Mouse (Mus musculus) adrenal gland, postnatal 36 days (tissue): ENCODE measurements around the gene Azin2. TPM values are rescaled to one million over a fixed set of nuclear protein-coding genes. Genes with fewer than 3 reads are reported as not detected.
A peak's percentile ranks its signal among the peaks of the same experiment; 100 is the strongest.

ENCODE experiments used
- DNase-seq, 2 experiments: peaks; one replicate each; pipeline ENCODE4 v3.0.0; 2021; ENCODE audit warnings: mixed read lengths in 1 of 2
- total RNA-seq, 2 experiments: library from RNA; stranded (reverse); gene quantifications; 2 replicates each; pipeline ENCODE4 v1.2.3; 2021

Azin2 gene
- total RNA-seq, 2 experiments from 2014 or later = 51.6 to 70.4 TPM

GRCm38 (mm10) chr4:128978634-128979033 lies 16.4 kb upstream of the Azin2 start:
- no peak for DNase-seq

- DNase-seq = no peak
Observed at GRCm38 (mm10) chr4:128977217-128977616, 15.0 kb upstream of the Azin2 start.

DNA sequence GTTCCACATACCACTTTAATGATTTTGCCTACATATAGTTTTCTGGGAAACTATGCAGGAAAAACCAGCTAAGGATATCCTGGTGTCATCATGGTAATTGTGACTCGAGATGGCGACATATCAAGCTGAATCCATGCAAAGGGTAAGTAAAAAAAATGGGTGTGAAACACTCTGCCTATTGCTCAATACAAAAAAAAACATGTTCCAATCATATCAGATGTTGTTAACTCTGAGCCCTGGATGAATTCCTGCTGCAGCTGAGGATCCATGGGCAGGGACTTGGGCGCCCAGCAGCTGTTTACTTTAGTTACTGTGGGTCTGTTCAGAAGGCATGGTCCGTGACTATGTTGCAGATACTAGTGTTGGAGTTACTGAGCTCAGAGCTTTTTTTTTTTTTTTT lies 14.3 kb upstream of the Azin2 start:
- no peak for DNase-seq

- DNase-seq = no peak
Observed at GRCm38 (mm10) chr4:128974677-128975076, 12.4 kb upstream of the Azin2 start.

DNA sequence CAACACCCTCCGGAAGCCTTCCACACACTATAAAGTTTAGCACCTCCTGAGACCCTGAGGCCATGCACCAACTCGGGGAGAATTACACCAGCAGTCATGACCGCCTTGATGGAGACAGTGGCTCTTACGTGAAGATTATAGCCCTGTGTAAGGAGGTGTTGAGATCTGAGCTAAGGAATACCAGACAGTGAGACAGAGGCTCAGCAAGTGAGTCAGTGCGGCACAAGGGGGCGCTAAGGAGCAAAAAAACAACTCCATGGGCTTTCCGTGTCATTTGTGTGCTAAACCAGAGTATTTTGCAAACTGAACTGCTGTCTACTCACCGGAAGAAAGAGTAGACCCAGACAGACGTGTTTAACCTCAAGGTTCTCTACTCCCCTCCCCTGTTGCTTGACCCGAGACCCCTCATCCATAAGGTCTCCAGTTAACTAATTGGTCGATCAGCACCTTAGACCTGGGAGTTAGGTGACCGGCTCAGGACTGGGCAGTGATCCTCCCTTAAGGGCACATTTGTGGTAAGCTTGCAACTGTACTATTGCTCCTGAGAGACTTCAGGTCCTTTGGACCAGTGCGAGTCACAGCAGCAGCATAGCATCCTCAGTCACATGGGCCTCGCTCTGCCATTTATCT lies 8.9 kb upstream of the Azin2 start:
- DNase-seq = peak; percentile 81 to 88

DNA sequence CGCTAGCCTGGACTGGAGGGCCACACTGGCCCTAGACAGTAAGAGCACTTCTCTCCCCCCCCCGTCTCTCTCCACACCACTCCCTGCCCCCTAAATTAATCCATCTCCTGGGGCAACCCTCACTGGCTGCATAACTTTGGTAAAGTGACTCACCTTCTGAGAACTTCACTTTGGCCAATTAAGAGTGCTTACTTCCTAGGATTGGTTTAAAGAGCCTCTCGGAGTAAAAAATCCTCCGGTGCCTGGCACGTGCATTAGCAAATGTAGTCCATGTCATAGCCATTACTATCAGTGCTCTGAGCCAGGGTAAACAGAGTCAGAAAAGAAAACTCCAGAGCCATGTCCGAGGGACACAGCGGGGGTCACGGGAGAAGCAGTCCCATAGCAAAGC lies 8.2 kb upstream of the Azin2 start:
- DNase-seq = no peak

DNA sequence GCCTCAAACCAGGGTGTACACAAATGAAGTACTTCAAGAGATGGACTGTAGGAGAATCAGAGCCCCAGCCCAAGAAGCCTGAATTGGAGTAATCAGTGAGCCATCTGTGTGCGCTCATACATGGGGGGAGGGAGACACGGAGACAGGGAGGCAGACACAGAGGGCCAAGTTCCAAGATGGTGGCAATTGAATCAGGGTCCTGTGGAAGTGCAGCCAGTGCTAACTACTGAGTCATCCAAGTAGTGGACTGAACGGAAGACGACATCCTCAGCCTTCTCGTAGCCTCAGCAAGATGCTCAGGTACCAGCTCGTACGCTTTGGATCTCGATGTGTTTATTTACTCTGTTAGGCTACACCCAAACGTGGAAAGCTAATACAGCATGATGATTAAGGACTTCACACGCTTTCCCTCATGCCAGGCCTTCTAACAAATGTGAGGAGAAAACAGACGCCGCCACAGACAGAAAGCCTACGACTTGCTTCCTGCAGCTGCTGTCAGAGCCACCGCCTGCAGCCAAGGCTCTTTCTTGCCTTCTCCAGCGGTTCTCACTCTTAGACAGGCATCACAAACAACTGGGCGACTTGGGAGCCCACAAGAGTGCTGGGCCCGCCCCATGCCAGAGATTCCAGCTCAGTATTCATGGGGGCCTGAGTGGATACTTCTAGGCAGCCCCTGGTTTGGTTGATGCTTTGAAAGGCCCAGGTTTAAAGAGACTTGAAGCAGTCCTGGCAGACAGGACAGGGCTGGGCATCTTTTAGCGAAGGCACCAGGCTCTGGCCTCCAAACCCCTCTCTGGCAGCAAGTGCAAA lies 7.6 kb upstream of the Azin2 start:
- DNase-seq = no peak

DNA sequence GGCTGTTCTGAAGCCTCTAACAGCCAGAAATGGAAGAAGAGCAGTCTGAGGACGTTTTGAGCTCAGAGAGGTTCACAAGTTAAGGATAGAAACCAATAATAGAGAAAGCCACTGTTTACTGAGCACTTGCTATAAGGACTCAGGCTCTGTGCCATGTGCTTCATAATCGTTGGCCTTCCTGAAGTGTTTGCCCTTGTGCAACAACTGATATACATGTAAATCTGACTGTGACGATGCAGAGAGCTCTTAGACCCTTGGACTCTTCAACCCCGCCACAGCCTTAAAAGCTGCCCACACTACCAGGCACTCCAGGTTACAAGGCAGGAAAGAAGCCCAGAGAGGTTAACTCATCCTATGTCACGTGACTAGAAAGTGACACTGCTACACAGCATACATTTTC lies 6.8 kb upstream of the Azin2 start:
- no peak for DNase-seq

- DNase-seq = no peak
Observed at GRCm38 (mm10) chr4:128966751-128967150, 4.5 kb upstream of the Azin2 start.

- DNase-seq = no peak
Observed at GRCm38 (mm10) chr4:128962926-128963290, 666 bp upstream of the Azin2 start.

DNA sequence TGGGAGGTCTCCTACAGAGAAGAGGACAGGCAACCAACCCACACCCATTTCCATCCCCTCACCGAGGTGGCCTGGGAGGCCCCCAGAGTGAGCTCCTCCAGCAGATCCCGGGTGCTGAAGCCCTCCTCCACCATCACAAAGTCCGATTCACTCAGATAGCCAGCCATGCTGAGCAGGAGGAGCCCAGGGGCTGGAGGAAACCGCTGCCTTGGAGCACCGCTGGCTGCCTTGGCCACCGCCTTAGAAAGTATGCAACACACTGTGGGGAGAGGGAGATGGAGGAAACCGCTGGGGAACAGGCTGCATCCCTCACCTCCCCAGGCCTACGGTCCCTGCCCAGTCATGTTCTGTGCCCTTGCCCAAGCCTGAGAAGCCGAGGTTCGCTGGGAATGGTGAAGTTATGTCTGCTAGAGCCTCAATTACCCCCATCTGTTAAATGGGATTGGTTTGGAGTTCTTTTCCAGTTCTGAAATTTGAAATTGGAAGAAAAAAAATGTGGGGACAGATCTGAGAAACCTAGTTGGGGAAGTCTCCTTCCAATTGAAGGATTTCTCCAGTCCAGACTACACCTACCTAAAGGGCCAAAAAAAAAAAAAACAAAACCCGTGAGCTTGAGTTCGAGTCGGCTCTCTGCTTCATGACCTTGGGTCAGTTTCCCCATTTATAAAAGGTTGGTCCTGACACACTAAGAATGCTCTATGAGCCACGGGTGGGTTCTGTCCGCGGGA lies 777 bp downstream of the Azin2 start:
- DNase-seq = peak in 1 of 2 experiments; percentile 20

- DNase-seq = no peak
Observed at GRCm38 (mm10) chr4:128959676-128960075, 2.6 kb downstream of the Azin2 start.

DNA sequence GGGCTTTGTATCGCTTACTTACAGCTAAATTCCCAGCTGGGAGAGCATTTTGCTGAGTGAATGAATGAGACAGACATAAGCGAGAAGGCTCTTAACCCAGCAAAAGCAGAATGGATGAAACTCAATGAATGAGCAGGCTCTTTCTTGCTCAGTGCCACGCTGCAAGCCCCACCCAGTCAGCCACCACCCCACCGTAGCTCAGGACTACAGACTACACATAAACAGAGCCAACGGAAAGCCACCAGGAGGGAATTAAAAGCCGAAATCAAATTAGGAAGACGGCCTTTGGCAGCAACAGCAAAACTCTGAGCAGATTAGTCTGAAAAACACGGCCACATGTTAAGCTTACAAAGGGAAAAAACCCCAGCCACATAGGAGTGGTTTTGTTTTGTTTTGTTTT lies 3.4 kb downstream of the Azin2 start:
- DNase-seq = no peak

DNA sequence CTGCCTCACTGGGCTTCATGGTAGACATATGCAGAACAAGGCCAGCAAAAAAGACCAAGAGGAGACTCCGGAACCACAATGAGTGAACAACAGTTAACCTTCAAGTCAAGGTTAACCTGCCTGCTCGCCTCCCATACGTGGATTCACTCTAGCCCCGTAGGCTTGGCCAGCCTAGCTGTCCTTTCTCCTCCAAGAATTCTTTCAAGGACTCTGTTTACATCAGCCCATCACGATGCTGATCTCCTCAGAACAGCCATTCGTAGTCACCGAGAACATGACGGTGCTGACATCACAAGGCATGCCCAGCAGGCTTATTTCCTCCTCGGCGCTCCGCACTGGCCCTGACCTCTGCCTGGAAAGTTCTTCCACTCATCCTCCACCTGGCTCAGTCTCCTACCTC lies 4.1 kb downstream of the Azin2 start:
- peak; percentile 28 to 38 for DNase-seq

GRCm38 (mm10) chr4:128957155-128957911 lies 4.9 kb downstream of the Azin2 start:
- peak; percentile 58 to 69 for DNase-seq

- no peak for DNase-seq
Observed at GRCm38 (mm10) chr4:128953851-128954250, 8.4 kb downstream of the Azin2 start.

DNA sequence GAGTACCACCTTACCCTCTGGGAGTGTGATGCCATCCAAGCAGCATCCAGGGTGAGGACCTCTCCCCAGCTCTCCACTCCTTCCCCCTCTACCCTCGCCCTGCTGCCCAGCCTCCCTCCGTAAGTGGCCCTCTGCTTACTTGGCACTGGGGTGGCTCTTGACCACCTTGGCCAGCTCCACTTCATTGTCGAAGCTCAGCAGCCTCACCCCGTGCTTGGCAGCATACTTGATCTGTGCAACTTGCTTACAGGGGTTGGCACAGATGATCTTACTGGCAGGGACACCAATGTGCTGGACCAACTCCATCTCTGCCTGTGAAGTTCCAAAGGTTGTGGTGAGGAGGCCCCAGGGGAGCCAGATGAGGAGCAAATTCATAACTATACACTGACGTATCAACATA lies 11.8 kb downstream of the Azin2 start:
- DNase-seq = peak in 1 of 2 experiments; percentile 47

DNA sequence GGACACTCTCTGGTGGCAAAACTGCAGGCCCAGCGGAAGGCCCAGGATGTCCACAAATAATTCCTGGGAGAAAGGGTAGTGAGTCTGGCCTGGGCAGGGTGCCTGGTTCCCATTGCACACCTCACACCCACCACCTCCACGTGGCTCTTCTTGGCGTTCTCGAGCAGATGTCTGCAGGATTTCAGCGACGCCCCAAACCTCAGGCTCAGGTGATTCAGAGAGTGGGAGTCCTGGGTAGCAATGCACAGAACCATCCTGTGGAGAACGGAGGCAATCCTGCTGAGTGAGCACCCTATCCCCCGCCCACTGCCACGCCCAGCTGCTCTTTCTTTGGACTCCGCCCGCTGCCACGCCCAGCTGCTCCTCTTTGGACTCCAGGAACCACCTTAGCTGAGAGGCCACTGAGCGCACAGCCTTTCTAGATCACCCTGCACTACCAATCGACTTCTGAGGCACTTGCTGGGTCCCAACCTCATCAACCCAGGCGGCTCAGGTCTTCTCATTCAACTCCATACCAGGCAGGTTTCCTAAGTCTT lies 12.7 kb downstream of the Azin2 start:
- DNase-seq = no peak

DNA sequence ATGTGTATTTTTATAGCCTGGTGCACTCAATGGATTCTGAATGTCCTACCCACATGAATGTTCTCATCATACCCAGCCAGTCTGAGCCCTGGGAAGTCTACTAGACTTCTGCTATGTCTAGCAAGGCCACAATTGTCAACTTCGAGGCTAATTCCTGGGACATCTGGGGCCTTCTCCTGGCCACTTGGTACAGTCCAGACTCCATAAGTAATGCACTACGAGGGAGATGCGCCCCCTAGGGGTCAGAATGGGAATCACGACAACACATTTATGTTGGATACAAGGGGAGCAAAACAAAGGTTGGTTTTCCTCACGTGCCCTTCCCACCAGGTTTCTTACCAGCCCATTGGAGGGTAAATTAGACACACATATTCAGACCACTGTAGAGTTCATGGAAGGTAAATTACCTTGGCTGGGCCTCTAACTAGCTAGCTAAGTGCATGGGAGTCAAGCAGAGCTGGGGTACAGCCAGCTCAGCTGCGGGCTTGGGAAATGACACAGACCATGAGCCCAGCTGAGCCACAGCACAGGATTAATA lies 14.0 kb downstream of the Azin2 start:
- peak; percentile 59 to 70 for DNase-seq

GRCm38 (mm10) chr4:128947326-128947933 lies 14.8 kb downstream of the Azin2 start:
- DNase-seq = peak; percentile 29 to 37

GRCm38 (mm10) chr4:128946736-128947135 lies 15.5 kb downstream of the Azin2 start:
- no peak for DNase-seq
